8 mouse cellular contexts compared by ENCODE assay signal in genomic region chr9:70848135-70848770, GRCm38 (mm10).
A peak's percentile ranks its signal among the peaks of the same experiment; 100 is the strongest.
DNase-seq lines count a peak whose midpoint lies in the region; ATAC-seq lines count a peak whose summit lies in the region.

No protein-coding gene starts in this region.

- no peak overlapping the region for H3K4me3 ChIP-seq in hindbrain, embryonic 14.5 days (replicated peaks; ENCODE audit: low read length)
- no peak overlapping the region for H3K4me3 ChIP-seq in hindbrain, embryonic 12.5 days
- H3K4me3 ChIP-seq in midbrain, embryonic 13.5 days (replicated peaks) = no peak overlapping the region
- no peak overlapping the region for H3K4me3 ChIP-seq in midbrain, embryonic 15.5 days

- intact Hi-C loops in left cerebral cortex, postnatal 36 days (cut with DNase I) = loop anchor here (10.0 kb wide), 2 partner anchors 173 to 227 kb away; partner anchors contain the start of gene Adam10

- H3K4me2 ChIP-seq in hindbrain, embryonic 14.5 days (replicated peaks) = no peak overlapping the region
- no peak overlapping the region for H3K4me2 ChIP-seq in hindbrain, embryonic 12.5 days (replicated peaks)
- H3K4me2 ChIP-seq in midbrain, embryonic 13.5 days (replicated peaks) = no peak overlapping the region
- H3K4me2 ChIP-seq in midbrain, embryonic 15.5 days = no peak overlapping the region

- H3K27me3 ChIP-seq in hindbrain, embryonic 14.5 days (ENCODE audit: control insufficient read depth, insufficient read depth, low read length) = no peaks in the 10 kb centered on the region
- H3K27me3 ChIP-seq in hindbrain, embryonic 12.5 days = no peaks in the 10 kb centered on the region
- no peaks in the 10 kb centered on the region for H3K27me3 ChIP-seq in midbrain, embryonic 13.5 days
- no peaks in the 10 kb centered on the region for H3K27me3 ChIP-seq in midbrain, embryonic 15.5 days (replicated peaks)

- DNase-seq in hindbrain, embryonic 14.5 days (ENCODE audit: low spot score) = no peak
- DNase-seq in MN1 (ENCODE audit: low spot score) = peak; percentile 6
- peak; percentile 55 to 60 for DNase-seq in heart, adult 18-20 months
- DNase-seq in left cerebral cortex, postnatal 36 days (ENCODE audit: low spot score in 2 of 2) = peak; percentile 20 to 40

- peaks cover 6% of the 10 kb centered on the region; the same call in 1 of the 2 replicates for H3K4me1 ChIP-seq in hindbrain, embryonic 14.5 days (replicated peaks; ENCODE audit: control insufficient read depth, insufficient read depth, low read length)
- peaks cover 5% of the 10 kb centered on the region; the same call in 1 of the 2 replicates for H3K4me1 ChIP-seq in hindbrain, embryonic 12.5 days
- 0 out of 2 replicates have a peak, but pooled peaks cover 4% of the 10 kb centered on the region for H3K4me1 ChIP-seq in midbrain, embryonic 13.5 days (replicated peaks)
- peaks cover 10% of the 10 kb centered on the region; the same call in 1 of the 2 replicates for H3K4me1 ChIP-seq in midbrain, embryonic 15.5 days

- H3K9me3 ChIP-seq in hindbrain, embryonic 14.5 days (ENCODE audit: control insufficient read depth, low read length) = no peaks in the 10 kb centered on the region
- no peaks in the 10 kb centered on the region for H3K9me3 ChIP-seq in hindbrain, embryonic 12.5 days (replicated peaks)
- H3K9me3 ChIP-seq in midbrain, embryonic 13.5 days = no peaks in the 10 kb centered on the region
- H3K9me3 ChIP-seq in midbrain, embryonic 15.5 days = no peaks in the 10 kb centered on the region

- 67% methylated on average over 10 of the region's 10 CpGs for WGBS in hindbrain, embryonic 14.5 days
- 60% methylated on average over 10 of the region's 10 CpGs for WGBS in hindbrain, embryonic 12.5 days
- 66% methylated on average over 10 of the region's 10 CpGs for WGBS in midbrain, embryonic 13.5 days
- 60% methylated on average over 10 of the region's 10 CpGs for WGBS in midbrain, embryonic 15.5 days

- ATAC-seq in hindbrain, embryonic 14.5 days (ENCODE audit: low FRiP score) = no peak
- no peak for ATAC-seq in hindbrain, embryonic 12.5 days (ENCODE audit: low FRiP score)
- peak; percentile 89 for ATAC-seq in megakaryocyte progenitor cell, adult 5-6 weeks (replicated peaks; ENCODE audit: poor library complexity)
- ATAC-seq in midbrain, embryonic 13.5 days = no peak
- no peak for ATAC-seq in midbrain, embryonic 15.5 days (replicated peaks)

- H3K9ac ChIP-seq in hindbrain, embryonic 14.5 days = no peak overlapping the region
- no peak overlapping the region for H3K9ac ChIP-seq in hindbrain, embryonic 12.5 days
- no peak overlapping the region for H3K9ac ChIP-seq in midbrain, embryonic 13.5 days (replicated peaks)
- no peak overlapping the region for H3K9ac ChIP-seq in midbrain, embryonic 15.5 days

- H3K27ac ChIP-seq in hindbrain, embryonic 14.5 days = 0 out of 2 replicates have a peak overlapping the region, but pooled peaks have one; percentile 39
- no peak overlapping the region for H3K27ac ChIP-seq in hindbrain, embryonic 12.5 days
- H3K27ac ChIP-seq in midbrain, embryonic 13.5 days = no peak overlapping the region
- no peak overlapping the region for H3K27ac ChIP-seq in midbrain, embryonic 15.5 days

- no peaks in the 10 kb centered on the region for H3K36me3 ChIP-seq in hindbrain, embryonic 14.5 days (replicated peaks; ENCODE audit: control insufficient read depth, insufficient read depth)
- no peaks in the 10 kb centered on the region for H3K36me3 ChIP-seq in hindbrain, embryonic 12.5 days
- H3K36me3 ChIP-seq in midbrain, embryonic 13.5 days = no peaks in the 10 kb centered on the region
- H3K36me3 ChIP-seq in midbrain, embryonic 15.5 days (replicated peaks) = no peaks in the 10 kb centered on the region
